Mouse (Mus musculus): ENCODE data around the gene Arih2.
"Not testable (repeated sequence)": the region's sequence is repeated elsewhere in the genome, so short reads cannot be mapped to it uniquely, and the experiment has no call there.

Gene Arih2

DNA sequence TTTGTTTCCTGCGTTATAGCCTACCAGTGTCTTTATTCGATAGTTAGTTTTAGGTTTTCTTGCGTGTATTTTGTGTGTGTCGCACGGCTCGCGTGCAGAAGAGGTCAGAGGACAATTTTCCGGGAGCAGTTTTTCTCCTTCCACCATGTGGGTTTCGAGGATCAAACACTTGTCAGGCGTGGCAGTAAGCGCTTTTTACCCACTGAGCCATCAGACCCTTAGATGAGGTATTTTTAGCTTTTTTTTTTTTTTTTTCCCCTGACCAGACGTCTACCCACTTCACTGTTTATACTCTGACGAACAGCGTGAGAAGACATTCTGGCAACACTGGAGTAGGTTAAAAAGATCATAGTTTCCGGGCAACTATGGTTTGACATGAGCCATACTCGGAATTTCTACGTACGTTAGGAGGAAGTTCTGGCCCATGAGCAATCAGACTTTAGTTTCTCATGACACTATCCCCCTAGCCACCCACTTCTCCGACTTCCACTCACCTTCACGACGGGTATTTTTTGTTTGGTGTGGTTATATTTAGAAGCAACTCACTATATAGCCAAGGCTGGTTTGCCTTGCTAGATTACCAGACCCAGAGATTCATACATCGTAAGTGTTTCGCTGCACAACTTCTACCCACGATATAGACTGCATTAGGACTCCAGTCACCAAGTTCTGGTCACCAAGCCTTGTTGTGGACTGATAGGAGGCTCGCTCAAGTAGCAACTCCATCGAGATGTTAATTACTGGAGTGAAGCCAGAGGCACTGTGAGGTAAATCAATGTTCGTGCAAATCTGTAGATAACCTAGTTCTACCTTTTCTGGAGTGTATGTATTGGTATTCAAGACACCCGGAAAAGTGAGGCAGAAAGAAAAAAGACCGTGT, 615 bp upstream of the Arih2 start:
- DNase-seq = peak in 1 of 2 experiments; percentile 13

DNA sequence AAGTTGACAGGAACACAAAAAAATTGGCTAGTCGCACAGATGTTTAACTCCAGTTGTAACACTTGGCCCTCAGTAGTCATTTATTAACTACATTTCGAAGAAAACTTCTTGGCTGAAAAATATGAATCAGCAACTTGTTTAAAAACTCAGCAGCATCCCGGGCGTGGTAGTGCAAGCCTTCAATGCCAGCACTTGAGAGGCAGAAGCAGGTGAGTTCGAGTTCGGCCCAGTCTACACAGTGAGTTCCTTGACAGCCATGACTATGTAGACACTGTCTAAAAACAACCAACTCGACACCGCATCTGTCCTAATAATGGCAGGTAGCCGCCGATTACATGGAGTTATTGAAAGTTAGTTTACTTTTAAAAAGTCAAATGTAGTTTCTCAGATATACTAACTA, 1.0 kb downstream of the Arih2 start:
- peak in 1 of 2 experiments; percentile 8 for DNase-seq

DNA sequence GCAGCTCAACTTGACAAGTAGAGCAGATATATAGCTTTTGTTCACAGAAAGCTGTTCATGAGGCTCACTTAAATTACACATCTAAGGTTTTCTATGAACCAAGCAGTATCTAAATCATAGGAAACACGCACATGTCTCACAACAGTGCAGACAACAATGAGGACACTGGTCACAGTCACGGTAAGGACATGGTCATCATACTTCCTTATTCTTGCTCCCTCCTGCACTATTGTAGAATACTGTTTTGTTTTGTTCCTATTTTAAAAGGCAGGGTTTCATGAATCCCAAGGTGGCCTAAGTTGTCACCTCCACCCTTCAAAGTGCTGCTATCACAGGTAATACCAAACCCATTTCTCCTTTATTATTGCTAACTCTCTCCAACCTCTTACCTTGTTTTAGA, 9.4 kb downstream of the Arih2 start:
- no peak for DNase-seq

DNA sequence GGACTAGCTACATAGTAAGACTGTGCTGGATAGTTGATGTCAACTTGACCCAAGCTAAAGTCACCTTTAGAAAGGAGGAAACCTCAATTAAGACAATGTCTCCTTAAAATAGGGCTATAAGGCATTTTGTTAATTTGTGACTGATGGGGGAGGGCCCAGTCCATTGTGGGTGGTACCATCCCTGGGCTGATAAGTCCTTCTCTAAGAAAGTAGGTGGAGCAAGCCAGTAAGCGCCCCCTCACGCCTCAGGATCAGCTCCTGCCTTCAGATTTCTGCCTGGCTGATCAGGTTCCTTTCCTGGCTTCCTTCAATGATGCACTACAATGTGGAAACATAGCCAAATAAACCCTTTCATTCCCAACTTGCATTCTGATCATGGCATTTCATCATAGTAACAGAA, 13.8 kb downstream of the Arih2 start:
- DNase-seq = no peak

- no peak for DNase-seq
These were observed 15.3 kb downstream of the Arih2 start for GRCm38 (mm10) chr9:108633846-108634245.

- DNase-seq = no peak
These were observed 16.8 kb downstream of the Arih2 start for GRCm38 (mm10) chr9:108632375-108632774.

- DNase-seq = no peak
These were observed 17.4 kb downstream of the Arih2 start for GRCm38 (mm10) chr9:108631631-108632256.

DNA sequence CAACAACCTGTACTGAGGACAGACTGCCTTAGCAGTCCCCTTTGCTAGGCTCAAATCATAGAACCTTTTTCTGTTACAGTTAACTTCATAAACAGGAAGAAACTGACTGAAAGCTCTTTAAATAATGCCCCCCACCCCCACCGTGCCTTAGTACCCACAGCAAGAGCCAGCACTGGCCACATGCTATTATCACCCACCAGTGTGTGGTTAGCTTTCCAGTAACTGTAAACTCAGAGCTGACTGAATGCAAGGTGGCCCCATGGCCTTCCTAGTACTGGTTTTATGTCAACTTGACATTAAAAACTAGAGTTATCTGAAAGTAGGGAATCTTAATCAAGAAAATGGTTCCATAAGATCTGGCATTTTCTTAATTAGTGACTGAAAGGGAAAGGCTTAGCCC, 18.5 kb downstream of the Arih2 start:
- no peak for DNase-seq

DNA sequence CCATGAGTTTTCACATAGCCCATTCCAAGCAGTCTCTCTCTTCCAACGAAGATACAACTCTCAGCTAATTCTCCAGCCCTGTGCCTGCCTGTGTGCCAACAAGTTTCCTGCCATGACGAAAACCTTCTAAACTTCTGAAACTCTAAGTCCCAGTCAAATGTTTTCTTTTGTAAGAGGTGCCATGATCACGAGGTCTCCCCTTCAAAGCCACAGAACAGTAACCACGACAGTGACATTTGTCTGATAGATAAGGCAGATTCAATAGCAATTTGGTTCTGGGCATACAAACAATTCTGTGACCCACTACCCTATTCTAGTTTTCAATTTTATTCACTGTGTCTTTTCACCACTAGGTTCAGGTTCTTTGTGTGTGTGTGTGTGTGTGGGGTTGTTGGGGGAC, 21.0 kb downstream of the Arih2 start:
- no peak for DNase-seq

DNA sequence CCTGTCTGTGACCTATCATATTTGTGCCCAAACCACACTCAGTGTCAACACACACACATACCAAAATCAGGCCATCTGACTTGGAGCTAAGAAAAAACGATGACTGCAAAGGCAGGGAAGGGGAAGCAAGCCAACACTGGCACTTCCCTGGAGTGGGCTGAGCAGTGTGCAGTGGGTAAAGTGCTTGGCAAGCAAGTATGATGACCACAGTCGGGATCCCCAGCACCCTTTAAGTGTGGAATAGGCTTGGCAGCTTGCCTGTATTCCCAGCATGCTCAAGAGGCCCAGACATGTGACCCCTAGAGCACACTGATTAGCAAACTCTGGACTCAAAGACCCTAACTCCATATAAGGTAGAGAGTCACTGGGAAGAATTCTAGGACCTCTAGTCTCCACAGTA, 22.7 kb downstream of the Arih2 start:
- DNase-seq = peak; percentile 47 to 52

DNA sequence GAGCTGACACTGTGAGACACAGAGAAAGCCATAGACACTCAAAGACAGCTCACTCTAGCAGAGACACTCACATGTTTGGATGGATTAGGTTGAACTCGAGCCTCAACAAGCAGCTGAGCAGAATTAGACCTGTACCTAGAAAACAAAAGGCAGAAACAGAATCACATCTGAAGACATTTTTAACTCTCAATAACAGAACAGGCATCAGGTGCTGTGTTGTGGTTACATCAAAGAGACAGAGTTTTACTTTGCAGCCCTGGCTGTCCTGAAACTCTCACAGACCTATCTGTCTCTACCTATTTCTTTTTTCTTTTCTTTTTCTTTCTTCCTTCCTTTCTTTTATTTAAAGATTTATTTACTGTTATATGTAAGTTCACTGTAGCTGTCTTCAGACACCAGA, 31.9 kb downstream of the Arih2 start:
- no peak for DNase-seq

DNA sequence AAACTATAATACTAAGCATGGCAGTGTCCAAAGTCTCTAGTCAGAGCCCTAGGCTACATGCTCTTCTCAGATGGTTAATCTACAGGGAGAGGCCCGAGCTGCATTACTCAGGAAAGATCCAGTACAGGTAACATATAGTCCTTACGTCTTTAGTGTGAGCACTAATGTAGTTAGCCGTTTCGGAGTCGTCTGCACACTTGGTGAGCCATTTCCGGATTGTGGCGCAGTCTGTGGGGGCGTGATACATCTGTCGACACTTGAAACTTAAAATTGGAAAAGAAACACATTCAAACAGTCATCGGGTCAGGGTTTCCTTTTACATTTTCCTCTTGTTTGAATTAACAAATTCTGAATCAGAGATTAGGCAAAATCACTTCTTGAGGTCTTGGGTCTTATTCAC, 37.7 kb downstream of the Arih2 start:
- DNase-seq = no peak

DNA sequence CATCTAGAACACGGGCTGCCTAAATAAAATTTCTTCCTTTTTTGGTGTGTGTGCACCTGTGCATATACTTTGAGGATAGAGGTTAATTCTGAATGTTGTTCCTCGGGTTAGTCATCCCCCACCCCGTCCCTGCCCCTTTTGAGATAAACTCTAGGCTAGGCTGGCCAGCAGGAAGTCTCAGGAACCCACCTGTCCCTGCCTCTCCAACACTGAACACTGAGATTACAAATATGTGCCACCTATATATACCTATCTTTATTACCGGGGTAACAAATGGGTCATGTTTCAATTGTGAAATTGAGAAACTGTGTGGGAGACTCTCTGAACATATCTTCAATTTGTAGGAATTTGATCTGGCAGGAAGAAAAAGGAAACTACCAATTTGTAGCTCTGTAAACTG, 40.3 kb downstream of the Arih2 start:
- DNase-seq = no peak

- DNase-seq = not testable (repeated sequence)
These were observed 41.3 kb downstream of the Arih2 start for GRCm38 (mm10) chr9:108607929-108608328.

DNA sequence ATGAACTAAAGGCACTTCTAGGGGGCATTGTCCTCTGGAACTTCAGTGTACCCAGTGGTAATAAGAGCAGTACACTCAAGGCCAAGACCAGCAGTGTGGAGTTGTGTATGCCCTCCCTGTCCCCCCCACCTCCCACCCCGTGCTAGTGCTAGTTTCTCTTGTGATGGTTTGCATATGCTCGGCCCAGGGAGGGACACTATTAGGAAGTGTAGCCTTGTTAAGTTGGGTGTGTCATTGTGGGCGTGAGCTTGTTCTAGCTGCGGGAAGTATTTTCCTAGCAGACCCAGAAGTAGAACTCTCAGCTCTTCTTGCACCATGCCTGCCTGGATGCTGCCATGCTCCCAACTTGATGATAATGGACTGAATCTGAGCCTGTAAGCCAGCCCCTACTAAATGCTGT, 47.2 kb downstream of the Arih2 start:
- no peak for DNase-seq

GRCm38 (mm10) chr9:108600011-108600410, 49.2 kb downstream of the Arih2 start:
- no peak for DNase-seq

DNA sequence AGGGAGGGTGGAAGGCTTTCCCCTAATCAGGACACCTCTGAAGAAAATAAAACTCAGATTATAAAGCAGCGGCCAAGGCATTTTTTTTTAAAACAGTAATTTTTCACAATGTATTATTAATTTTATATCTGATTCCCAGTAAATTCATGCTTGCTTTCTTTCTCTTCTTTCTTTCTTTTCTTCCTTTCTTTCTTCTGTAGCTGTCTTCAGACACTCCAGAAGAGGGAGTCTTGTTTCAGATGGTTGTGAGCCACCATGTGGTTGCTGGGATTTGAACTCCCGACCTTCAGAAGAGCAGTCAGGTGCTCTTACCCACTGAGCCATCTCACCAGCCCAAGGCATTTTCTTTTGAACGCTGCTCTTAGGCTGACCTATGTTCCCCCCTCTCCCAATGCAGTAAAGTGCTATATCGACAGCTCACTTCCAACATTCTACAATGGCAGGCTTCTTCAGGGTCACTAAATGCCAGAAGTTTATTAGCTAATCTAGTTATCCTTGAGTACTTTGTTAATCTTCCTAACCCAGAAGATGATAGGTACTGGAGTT, 50.1 kb downstream of the Arih2 start:
- no peak for DNase-seq

DNA sequence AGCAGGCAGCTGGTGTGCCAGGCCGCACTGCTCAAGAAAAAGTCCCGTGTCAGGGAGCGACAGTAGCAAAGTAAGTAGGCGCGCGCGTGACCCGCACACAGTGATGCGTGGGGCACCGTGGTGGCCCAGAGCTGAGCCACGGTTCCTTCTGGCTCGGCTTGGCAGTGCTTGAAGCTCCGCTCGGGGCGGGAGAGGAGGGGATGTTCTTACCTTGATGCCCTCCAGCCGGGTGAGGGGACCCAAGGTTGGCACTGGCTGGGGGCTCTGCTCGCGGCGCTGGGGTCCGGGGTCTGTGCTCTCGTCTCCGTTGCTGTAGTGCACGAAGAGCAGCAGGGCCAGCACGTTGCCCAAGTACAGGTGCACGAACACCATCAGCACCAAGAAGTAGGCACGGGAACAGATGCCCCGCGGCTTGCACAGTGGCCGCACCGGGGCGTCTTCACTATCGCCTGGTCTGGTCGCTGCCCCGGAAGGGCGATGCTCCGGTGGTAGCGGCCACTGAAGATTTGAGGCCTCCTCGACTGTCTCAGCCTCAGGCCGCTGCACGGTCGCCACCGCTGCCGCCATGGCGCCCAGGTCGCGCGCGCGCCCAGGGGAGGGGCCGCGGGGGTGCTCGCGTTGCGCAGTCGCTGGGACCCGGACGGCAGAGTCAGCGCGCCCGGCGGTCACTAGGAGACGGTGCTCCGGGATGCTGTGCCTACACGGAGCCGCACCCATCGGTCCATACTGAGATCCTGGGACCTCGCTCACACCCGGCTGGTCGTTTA, 52.0 kb downstream of the Arih2 start, which contains the start of gene P4htm:
P4htm (minus strand) TSS at position 670 of the 767 bp plus-strand sequence.
- DNase-seq = peak; percentile 83 to 85

GRCm38 (mm10) chr9:108594354-108594753, 54.8 kb downstream of the Arih2 start:
- no peak for DNase-seq

GRCm38 (mm10) chr9:108591462-108591861, 57.7 kb downstream of the Arih2 start:
- peak; percentile 76 to 82 for DNase-seq

DNA sequence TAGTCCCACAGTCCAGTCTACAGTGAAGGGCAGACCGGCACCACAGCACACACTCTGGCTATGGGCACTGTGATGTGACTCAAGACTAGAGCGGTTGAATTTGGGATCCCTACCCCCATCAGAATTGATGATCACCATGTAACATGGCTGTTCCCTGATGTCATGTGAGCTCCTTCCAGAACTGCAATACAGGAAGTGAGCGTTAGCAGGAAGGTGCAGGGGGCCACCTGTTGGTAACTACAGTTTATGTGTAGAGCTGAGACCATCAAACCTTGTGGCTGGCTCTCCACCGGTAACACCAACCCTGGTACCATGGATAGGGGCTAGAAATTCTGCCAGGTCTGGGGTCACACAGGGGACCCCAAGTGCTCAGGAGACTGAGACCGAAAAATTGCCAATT, 60.0 kb downstream of the Arih2 start:
- DNase-seq = peak; percentile 43 to 61

DNA sequence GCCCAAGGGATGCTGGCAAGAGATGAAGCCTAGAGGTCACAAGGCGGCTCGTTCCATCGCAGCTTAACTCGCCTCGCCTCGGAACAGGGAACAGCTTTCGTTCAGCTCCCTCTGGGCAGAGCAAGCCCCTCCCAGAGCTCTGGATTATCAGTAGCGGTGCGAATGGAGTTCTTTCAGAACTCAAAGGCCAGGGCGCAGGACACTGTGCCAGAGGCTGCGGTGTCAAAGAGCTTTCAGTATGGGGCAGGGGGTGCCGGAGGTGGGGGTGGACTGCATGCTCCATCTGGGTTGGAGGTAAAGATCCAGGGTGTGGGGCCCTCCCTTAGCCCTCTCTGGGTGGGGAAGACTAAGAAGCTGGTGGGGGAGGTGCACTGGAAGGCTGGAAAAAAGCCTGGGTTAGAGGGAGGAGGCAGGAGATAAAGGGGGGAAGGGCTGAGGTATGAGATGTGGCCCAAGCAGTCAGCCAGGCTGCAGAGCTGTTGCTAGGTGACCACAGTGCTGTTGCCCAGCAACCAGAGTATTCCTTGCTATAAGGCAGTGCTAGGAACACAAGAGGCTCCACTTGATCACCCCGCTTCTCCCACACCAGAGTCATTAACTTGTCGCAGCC, 61.5 kb downstream of the Arih2 start:
- peak; percentile 92 to 93 for DNase-seq

DNA sequence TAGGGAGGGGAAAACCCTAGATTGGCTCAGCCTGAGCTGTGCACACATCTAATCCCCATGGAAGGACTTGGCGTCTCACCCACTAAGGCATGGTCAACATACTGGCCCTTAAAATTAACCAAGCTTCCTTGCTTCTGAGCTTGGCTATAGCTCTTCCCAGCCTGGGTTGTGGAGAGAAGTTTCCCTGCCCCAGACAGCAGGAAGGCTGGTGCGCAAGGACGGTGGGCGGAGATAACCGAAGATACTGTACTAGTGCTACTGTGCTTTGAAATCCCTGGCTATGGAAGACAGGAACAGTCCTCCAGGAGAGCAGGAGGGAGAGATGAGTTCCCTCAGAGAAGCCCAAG, 69.9 kb downstream of the Arih2 start:
- no peak for DNase-seq
